Mouse (Mus musculus) MEL (cell line): ENCODE data around the gene Olfr250. TPM values are rescaled to one million over a fixed set of nuclear protein-coding genes. Genes with fewer than 3 reads are reported as not detected.

Experiments
- polyA plus RNA-seq, 2 experiments: library from polyadenylated mRNA; stranded (reverse) in 1 of 2; unstranded in 1 of 2; fragments of >175 nt in 1 of 2; fragments of >200 nt in 1 of 2; gene quantifications; 2 replicates each; pipeline versions ENCODE4 v1.2.1 to v1.2.4; 2012; ENCODE audit warnings: low replicate concordance in 2 of 2, low read depth in 1 of 2; ENCODE audit not compliant: insufficient read length in 2 of 2, insufficient read depth in 1 of 2, missing spikeins in 1 of 2
- total RNA-seq: library from RNA; depleted of rRNA; stranded (reverse); fragments of 300-350 nt; gene quantifications from 2 replicates; pipeline ENCODE4 v1.2.3, GENCODE M21; 2012; rRNA removed

The Olfr250 gene
- total and polyA plus RNA-seq, 3 experiments = not detected

Other genes with a start within 250 kb of the Olfr250 start
- gene Olfr890, start 224.4 kb upstream of the Olfr250 start, total RNA-seq = not detected in 2 replicates
- gene Olfr890, start 224.4 kb upstream of the Olfr250 start, polyA plus RNA-seq = not detected
- gene Olfr891, start 186.1 kb upstream of the Olfr250 start, total RNA-seq = not detected in 2 replicates
- gene Olfr891, start 186.1 kb upstream of the Olfr250 start, polyA plus RNA-seq = not detected
- not detected in 2 replicates for gene Olfr893, start 158.5 kb upstream of the Olfr250 start, total RNA-seq
- gene Olfr893, start 158.5 kb upstream of the Olfr250 start, polyA plus RNA-seq = not detected
- not detected in 2 replicates for gene Olfr894, start 148.8 kb upstream of the Olfr250 start, total RNA-seq
- gene Olfr894, start 148.8 kb upstream of the Olfr250 start, polyA plus RNA-seq = not detected
- not detected in 2 replicates for gene Olfr143, start 114.1 kb upstream of the Olfr250 start, total RNA-seq
- gene Olfr143, start 114.1 kb upstream of the Olfr250 start, polyA plus RNA-seq = not detected
- gene Olfr895, start 99.0 kb upstream of the Olfr250 start, total RNA-seq = not detected in 2 replicates
- gene Olfr895, start 99.0 kb upstream of the Olfr250 start, polyA plus RNA-seq = not detected
- gene Olfr896-ps1, start 75.8 kb upstream of the Olfr250 start, total RNA-seq = not detected in 2 replicates
- gene Olfr896-ps1, start 75.8 kb upstream of the Olfr250 start, polyA plus RNA-seq = not detected
- gene Olfr25, start 37.8 kb upstream of the Olfr250 start, total RNA-seq = not detected in 2 replicates
- not detected for gene Olfr25, start 37.8 kb upstream of the Olfr250 start, polyA plus RNA-seq
- not detected in 2 replicates for gene Olfr898, start 18.5 kb upstream of the Olfr250 start, total RNA-seq
- gene Olfr898, start 18.5 kb upstream of the Olfr250 start, polyA plus RNA-seq = not detected
- gene Olfr251, start 10.2 kb downstream of the Olfr250 start, total RNA-seq = not detected in 2 replicates
- gene Olfr251, start 10.2 kb downstream of the Olfr250 start, polyA plus RNA-seq = not detected
- gene Olfr147, start 34.8 kb downstream of the Olfr250 start, total RNA-seq = not detected in 2 replicates
- gene Olfr147, start 34.8 kb downstream of the Olfr250 start, polyA plus RNA-seq = not detected
- not detected in 2 replicates for gene Olfr901, start 62.6 kb downstream of the Olfr250 start, total RNA-seq
- gene Olfr901, start 62.6 kb downstream of the Olfr250 start, polyA plus RNA-seq = not detected
- gene Olfr902, start 80.8 kb downstream of the Olfr250 start, total RNA-seq = not detected in 2 replicates
- gene Olfr902, start 80.8 kb downstream of the Olfr250 start, polyA plus RNA-seq = not detected
- not detected in 2 replicates for gene Olfr904, start 96.2 kb downstream of the Olfr250 start, total RNA-seq
- gene Olfr904, start 96.2 kb downstream of the Olfr250 start, polyA plus RNA-seq = not detected
- not detected in 2 replicates for gene Olfr905, start 104.2 kb downstream of the Olfr250 start, total RNA-seq
- gene Olfr905, start 104.2 kb downstream of the Olfr250 start, polyA plus RNA-seq = under 1 TPM in 1 of 2 experiments, not detected in 1; 0.01 TPM
- gene Olfr906, start 120.2 kb downstream of the Olfr250 start, total RNA-seq = not detected in 2 replicates
- not detected for gene Olfr906, start 120.2 kb downstream of the Olfr250 start, polyA plus RNA-seq
- not detected in 2 replicates for gene Olfr907, start 128.9 kb downstream of the Olfr250 start, total RNA-seq
- gene Olfr907, start 128.9 kb downstream of the Olfr250 start, polyA plus RNA-seq = not detected
- gene Olfr911-ps1, start 154.7 kb downstream of the Olfr250 start, total RNA-seq = not detected in 2 replicates
- not detected for gene Olfr911-ps1, start 154.7 kb downstream of the Olfr250 start, polyA plus RNA-seq
- not detected in 2 replicates for gene Olfr910, start 171.0 kb downstream of the Olfr250 start, total RNA-seq
- gene Olfr910, start 171.0 kb downstream of the Olfr250 start, polyA plus RNA-seq = not detected
- not detected in 2 replicates for gene Olfr912, start 213.3 kb downstream of the Olfr250 start, total RNA-seq
- gene Olfr912, start 213.3 kb downstream of the Olfr250 start, polyA plus RNA-seq = not detected
- not detected in 2 replicates for gene Olfr913, start 225.9 kb downstream of the Olfr250 start, total RNA-seq
- not detected for gene Olfr913, start 225.9 kb downstream of the Olfr250 start, polyA plus RNA-seq
- gene Olfr914, start 238.2 kb downstream of the Olfr250 start, total RNA-seq = not detected in 2 replicates
- gene Olfr914, start 238.2 kb downstream of the Olfr250 start, polyA plus RNA-seq = not detected